Mouse (Mus musculus): ENCODE measurements around the gene Pglyrp2.
A peak's percentile ranks its signal among the peaks of the same experiment; 100 is the strongest.

Pglyrp2 gene

DNA sequence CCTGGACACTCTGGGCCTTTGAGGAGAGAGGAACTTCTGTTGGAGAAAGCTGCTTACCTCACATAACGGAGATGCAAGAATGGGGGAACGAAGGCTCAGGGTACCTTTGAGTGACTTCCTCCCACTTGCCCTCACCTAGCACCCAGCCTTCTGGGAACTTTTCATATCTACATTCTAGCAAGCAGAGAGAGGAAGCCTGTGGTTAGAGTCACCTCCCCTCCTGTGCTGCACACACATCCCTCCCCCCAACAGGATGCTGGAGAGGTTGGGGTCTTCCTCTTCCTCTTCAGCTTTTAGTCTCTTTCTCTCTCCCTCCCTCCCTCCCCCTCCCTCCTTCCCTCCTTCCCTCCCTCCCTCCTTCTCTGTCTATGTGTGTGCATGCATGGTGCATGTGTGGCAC, at the start of gene Pglyrp2:
Gene Pglyrp2 (minus strand): TSS at position 134 of the 400 bp plus-strand sequence.
- DNase-seq (ENCODE audit: low spot score in 2 of 2), result peak; percentile 84 to 87

DNA sequence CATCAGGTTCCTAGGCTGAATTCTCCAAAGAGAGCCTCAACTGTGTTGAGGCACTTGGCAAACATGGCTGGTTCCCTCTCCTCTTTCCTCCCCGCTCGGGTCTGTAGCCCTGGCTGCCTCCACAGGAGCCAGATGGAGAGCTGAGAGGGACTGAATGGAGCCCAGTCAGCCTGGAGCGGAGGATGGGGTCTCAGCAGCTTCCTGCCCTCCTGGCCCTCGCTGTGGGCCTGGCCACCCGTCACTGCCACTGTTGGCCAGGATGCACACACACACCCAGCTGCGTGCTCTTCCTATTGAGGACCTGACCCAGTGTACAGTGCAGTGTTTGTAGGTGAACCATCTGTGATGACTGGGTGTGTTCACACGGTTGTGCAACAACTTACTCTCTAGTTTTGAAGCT, 48.2 kb upstream of the Pglyrp2 start:
- DNase-seq (ENCODE audit: low spot score in 2 of 2), result no peak

DNA sequence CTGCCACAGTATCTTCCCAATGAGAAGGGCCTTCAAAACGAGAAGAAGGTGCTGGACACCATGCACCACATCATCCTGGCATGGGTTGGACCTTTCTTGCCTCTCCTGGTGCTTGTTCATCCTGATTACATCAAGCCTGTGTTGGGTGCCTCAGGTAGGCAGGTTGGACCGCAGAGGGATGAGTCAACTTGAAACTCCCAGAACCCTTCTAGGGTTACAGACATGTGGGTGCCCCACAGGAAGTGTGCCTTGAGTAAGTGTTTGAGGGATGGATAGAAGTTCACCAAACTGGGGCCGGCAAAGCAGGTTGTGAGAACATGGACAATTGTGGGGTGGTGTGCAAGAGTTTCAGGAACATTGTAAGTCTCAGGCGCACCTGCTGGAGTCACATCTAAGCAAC, 46.8 kb upstream of the Pglyrp2 start:
- DNase-seq (ENCODE audit: low spot score in 2 of 2), result no peak

DNA sequence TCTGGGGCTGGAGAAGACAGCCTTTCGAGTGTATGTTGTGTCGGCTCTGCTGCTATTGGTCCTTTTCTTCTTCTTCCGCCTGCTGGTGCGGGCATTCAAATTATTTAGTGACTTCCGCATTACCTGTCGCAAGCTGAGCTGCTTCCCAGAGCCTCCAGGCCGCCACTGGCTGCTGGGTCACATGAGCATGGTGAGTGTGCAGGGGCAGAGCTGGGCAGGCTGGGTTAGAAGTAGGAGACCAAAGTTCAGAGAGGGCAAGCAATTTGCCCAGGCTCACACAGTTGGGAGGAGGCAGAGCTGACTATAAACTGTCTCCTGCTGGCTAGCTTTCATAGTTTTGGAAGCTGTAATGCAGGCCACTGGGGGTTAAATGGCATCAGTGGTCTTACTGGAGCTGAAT, 44.5 kb upstream of the Pglyrp2 start:
- DNase-seq (ENCODE audit: low spot score in 2 of 2), result no peak

DNA sequence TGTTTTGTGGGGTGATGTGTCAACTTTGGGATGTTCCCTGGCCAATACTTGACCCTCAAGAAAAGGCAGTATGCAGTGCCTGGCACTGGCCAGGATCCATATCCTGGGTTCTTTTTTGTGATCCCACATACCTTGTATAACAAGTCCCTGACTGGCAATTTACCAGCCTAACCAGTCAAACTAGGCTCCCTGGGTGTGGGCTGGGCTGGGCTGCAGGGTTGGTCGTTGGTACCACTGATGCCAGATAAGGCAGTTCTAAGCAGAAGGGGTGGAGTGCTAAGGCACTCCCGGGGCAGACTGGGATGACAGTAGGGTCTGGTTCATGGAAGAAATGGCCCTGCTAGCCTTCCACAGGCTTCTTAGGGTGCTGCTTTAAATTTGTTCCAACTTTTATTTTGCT, 31.0 kb upstream of the Pglyrp2 start:
- DNase-seq (ENCODE audit: low spot score in 2 of 2), result peak; percentile 31 to 54

DNA sequence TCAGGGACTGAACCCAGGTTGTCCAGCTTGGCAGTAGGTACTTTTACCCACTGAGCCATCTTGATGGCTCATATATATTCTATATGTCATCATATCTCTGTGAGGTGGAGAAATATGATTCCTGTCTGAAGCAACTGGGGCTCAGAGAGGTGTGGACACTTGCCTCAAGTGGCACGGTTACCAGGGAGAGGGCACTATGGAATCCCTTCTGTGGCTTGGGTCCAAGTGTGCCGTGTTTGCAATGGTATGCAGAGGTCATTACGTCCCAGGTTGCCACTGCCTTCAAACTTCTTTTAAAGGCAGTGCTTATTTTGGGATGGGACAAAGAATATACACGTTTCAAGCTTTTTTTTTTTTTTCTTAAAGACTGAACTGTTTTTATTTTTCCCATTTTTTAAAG, 30.2 kb upstream of the Pglyrp2 start:
- DNase-seq (ENCODE audit: low spot score in 2 of 2), result no peak

DNA sequence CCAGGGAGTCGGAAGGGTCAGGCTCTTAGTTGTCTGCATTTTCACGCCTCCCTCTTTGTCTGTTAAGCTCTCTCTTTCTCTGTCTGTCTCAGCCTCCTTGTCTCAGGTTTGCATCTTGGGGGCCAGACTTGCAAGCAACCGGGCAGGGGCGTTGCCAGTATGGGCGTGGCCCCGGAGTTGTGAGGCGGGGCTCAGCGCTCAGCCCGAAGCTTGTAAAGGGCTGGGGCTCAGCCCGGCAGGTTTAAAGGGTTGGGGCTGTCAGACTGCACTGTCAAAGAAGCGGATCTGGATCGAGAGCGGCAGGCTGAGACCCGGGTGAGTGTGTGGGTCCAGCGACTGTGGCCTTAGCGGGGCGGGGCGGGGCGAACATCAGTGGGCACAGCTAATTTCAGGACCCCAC, 28.5 kb upstream of the Pglyrp2 start, which contains the start of gene Cyp4f39:
Gene Cyp4f39 (plus strand): TSS at position 242 of the 400 bp plus-strand sequence.
- DNase-seq (ENCODE audit: low spot score in 2 of 2), result peak; percentile 29 to 32

DNA sequence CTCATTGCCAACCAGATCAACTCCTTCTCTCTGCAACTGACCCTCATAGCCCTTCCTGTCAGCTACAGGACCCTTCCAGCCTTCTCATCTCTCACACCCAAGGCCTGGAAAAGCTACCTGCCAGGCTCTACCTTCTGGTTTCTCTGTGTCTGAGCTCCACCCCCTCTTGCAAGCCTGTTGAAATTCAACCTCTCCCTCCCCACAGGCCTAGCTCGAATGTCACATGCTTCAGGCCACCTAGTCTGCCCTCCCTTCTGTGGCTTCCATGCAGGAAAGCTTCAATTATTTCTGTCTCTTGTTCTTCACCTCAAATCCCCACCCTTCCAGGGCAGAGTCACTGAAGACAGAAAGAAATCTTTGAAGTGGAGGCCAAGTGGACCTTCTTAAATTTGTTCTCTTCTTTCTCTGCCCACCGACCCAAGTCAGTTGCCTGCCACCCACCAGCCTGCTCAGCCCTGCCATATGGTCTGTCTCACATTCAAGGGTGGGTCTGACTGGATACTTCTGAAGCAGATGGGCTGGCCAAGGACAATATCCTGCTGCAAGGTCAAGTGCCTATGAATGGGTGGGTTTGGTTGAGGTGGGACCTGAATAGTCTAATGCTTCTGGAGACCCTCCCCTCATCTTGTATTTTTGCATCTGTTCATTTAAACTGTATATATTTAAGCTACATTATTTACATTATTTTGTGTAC, 27.0 kb upstream of the Pglyrp2 start:
- DNase-seq (ENCODE audit: low spot score in 2 of 2), result no peak

DNA sequence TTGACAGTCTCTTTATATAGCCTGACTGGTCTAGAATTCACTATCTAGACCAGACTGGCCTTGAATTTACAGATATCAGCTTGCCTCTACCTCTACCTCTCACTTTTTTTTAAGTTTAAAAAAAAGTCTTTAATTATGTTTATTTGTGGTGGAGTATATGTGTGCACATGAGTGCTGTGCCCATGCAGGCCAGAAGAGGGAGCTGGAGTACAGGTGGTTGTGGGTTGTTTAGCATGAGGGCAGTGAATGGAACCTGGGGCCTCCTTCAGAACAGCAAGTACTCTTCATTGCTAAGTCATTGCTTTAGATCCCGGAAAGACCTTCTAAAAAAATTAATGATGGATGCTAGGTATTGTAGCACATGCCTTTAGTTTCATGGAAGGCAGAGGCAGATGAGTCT, 25.1 kb upstream of the Pglyrp2 start:
- DNase-seq (ENCODE audit: low spot score in 2 of 2), result no peak

DNA sequence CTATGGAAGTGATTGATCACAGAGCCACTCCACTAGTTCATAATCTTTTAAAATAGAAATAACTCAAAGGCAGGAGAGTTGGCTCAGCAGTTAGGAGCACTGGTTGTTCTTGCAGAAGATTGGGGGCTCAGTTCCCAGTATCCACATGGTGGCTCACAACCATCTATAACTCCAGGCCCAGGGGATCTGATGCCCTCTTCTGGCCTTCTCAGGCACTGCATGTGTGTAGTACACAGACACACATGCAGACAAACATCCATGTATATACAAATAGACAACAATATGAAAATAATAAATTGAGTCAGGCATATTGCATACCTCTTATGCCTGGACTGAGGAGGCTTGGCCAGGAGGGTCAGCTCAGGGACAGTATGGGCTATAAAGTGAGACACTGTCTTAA, 23.2 kb upstream of the Pglyrp2 start:
- no peak for DNase-seq (ENCODE audit: low spot score in 2 of 2)

DNA sequence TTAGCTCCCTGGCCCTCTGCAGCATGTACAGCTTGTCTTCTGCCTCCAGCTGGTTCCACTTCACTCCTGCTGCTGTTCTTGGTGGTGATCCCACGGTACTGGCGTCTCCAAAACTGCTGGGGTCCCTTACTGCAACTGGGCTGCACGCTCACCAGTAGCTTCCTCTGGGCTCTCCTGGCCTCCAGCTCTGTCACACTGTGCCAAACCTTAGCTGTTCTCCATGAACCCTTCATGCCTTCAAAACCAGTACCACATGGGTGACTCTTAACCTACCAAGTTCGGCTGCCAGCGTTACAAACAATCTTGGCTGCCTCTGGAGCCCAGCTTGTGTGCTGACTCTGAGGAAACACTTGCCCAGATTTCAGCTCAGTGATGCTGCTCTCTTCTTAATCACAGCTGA, 21.0 kb upstream of the Pglyrp2 start:
- no peak for DNase-seq (ENCODE audit: low spot score in 2 of 2)

DNA sequence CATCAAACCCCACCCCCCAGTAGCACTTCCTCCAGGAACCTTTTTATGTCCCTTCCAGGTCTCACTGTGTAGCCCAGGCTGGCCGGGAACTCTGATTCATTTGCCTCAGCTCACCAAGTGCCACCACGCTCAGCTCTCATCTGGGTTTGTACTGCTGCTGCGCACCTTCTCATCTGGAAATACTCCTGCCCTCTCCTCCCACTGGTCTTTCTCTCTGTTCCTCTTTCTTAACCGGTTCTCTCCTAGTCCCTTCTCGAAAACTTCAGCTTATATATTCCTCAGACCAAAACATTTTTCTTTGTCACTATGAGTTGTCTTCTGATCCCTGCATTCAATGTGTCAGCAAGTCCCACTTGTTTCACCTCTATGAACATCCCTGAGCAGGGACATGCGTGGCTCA, 19.3 kb upstream of the Pglyrp2 start:
- DNase-seq (ENCODE audit: low spot score in 2 of 2), result no peak

DNA sequence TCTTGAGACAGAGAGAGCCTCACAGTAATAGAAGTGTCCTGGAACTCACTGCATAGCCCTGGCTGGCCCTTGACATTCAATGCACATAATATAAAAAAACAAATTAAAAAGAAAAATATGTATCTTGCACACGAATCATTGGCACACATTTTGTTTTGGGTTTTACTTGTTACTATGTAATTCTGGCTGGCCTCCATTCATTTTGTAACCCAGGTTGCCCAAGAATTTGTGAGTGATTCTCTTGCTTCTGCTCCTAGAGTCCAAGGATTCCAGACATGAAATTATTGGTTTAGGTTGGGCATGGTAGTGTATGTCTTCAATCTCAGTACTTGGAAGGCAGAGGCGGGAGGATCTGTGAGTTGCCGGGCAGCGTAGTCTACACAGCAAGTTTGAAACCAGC, 13.1 kb upstream of the Pglyrp2 start:
- no peak for DNase-seq (ENCODE audit: low spot score in 2 of 2)

DNA sequence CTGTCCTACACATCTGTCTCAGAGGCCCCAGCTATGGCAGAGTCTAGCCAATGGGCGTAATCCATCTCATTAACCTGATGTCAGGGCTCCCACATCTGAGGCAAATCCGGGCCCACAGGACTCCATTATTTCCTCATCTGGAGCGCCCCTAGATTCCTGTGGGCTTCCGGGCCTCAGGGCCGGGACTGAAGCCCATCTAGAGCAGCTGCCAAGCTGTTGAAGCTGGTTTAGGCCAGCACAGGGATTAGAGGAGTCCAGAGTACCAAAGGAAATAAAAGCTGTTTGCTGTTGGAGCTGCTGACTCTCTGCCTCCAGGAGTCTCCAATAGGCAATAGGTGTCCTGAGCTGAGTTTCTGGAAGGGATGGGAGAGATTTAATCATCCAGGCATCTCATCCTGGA, 11.2 kb upstream of the Pglyrp2 start:
- no peak for DNase-seq (ENCODE audit: low spot score in 2 of 2)

DNA sequence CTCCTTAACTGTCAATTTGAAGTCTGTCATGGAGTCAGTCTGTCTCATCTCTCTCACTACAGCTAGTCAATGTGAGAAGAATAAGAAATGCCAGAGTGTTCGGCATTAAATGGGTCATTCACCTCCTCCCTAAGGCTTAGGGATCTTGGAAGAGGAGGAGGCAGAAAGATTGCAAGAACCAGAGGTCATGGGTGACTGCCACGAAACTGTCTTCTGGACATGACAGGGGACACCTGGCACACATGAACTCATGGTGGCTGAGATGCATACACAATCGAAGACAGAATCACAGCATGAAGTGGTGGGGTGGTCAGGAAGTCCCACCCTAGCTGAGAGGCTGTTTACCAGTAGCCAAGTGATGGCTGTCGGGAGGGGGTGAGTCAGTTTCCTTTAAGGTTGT, 10.4 kb upstream of the Pglyrp2 start:
- no peak for DNase-seq (ENCODE audit: low spot score in 2 of 2)

DNA sequence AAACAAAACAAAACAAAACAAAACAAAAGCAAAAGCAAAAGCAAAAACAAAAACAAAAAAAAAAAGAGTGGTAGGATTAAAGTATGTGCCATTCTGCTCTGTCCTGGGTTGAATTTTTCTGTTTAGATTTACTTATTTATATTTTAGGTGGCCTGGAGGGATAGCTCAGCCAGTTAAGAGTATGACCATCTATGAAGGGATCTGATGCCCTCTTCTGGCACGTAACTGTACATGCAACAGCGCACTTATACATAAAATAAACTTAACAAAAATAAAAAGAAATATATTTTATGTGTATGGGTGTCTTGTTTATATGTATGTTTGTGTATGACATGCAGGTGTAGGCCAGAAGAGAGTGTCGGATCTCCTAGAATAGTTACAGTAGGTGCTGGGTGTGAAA, 8.0 kb upstream of the Pglyrp2 start:
- peak in 1 of 2 experiments; percentile 24 for DNase-seq (ENCODE audit: low spot score in 2 of 2)

DNA sequence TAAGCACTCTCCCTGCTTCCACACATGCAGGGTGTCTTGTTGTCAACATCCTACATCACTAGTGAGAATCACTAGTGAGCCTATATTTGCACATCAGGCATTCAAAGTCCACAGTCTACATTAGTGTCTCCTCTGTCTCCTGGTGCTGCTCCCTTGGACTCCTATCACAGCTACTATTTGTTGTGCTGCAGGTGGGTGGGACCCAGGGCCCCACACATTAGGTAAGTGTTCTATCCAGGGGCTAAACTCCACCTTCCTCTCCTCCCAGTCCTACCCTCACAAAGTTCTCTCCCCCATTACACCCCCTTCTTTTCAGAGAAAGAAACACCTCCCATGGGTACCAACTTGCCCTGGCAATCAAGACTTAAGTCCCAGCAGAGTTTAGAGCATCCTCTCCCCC, 2.6 kb upstream of the Pglyrp2 start:
- no peak for DNase-seq (ENCODE audit: low spot score in 2 of 2)

DNA sequence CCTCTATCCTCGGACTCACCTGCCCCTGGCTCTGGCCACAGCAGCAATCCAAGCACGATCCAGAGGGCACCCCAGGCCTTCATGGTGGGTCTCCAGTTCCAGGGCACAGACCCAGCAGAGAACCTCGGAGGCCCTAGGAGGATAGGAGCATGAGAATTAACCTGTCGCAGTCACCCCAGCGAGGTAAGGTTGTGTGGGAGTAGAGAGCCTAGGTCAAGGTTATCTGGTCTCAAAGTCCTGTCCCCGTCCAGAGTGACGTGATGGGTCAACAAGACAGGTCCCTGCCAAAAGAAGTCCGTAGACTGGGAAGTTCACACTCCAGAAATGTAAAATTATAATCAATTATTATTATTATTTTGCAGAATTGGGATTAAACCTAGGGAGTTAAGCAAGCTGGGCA, 3.2 kb downstream of the Pglyrp2 start:
- DNase-seq (ENCODE audit: low spot score in 2 of 2), result no peak

DNA sequence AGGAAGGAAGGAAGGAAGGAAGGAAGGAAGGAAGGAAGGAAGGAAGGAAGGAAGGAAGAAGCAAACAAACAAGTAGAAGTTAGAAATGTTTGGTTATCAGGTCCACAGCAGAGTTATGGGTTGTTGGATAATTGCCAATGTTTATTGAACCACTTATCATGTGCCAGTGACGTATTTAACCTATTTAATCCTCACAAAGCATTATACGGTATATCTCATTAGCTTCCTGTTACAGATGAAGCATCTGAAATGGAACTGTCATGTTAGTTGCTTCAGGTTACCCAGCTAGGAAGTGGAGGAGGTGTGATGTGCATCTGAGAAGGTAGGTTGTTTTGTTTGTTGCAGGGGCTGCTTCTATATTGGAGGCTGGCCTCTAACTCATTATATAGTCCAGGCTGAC, 4.0 kb downstream of the Pglyrp2 start:
- DNase-seq (ENCODE audit: low spot score in 2 of 2), result no peak

DNA sequence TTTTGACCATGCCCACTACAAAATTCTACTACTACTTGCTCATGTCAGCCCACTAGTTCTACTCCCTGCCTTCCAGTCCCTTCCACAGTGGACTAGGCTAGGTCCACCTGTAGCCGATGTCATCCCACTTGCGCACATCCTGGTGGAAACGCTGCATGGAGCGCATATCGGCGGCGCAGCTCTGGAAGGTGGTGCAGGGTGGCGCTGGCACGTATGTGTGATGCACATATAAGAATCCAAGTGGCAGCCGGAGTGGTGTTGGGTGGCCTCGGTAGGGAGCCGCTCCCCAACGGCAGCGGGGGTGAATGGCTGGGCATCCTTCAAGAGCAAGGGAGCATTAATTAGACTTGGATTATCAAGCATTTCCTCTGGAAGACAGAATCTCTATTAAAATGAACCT, 7.2 kb downstream of the Pglyrp2 start:
- DNase-seq (ENCODE audit: low spot score in 2 of 2), result no peak

DNA sequence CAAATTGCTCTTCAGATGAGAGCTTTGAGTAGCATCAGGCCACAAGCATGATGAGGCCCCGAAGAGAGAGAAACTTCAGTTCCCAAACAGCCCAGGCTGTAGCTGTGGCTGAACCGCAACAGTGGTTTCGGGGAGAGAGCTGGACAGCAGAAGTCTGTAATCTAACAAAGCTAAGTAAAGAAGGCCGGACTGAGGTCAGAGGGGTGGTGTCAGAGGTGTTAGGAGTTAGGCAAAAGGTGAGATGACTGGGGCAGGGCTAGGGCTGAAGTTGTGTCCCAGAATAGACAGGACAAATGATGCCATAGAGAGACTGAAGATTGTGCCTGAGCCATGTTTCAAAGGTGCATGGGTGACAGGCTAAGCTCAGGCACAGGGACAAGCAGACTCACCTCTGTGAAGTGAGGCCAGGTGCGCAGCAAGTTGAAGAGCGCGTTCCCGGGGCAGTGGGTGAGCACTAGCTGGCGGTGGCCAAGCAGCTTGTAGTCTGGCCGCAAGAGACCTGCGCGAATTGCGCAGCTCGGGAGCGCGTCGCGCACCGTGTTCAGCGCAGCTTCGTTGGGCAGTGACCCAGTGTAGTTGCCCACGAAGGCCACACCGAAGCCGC, 8.4 kb downstream of the Pglyrp2 start:
- no peak for DNase-seq (ENCODE audit: low spot score in 2 of 2)

DNA sequence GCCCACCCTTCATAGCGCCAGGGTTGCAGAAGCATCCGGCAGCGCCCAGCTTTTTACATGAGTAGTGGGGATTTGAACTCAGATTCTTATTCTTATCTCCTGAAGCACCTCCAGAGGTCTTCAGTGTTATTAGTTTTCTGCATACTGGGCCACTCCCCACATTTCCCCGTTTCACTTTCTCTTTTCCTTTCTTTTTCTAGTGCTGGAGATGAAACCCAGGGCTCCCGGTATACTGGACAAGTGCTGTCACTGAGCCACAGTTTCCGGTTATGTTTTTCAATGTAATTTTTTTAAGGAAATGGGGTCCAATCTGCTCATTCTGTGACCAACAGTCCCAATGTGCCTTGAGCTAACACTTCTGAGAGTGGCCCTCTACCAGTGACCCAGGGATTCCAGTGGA, 12.1 kb downstream of the Pglyrp2 start:
- no peak for DNase-seq (ENCODE audit: low spot score in 2 of 2)

DNA sequence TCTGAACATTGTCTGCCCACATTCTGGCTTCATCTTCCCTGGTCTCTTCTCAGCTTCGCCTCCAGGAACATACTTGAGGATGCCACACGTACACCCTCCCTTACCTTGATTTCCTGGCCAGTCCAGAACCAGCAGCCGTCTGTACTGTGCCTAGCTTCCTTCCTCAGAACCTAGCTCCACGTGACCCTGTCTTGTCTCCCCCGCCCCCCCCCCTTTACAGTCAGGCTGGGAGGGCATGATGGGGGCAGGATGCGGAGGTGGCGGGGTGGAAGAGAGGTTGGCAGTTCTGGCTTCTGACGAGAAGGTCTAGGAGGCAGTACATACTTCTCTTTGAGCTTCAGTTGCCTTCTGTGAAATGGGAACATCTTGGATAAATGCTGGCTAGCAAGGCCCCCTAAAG, 20.6 kb downstream of the Pglyrp2 start, which contains the start of gene Rasal3:
Gene Rasal3 (minus strand): TSS at position 167 of the 400 bp plus-strand sequence.
- DNase-seq (ENCODE audit: low spot score in 2 of 2), result peak; percentile 71 to 72

DNA sequence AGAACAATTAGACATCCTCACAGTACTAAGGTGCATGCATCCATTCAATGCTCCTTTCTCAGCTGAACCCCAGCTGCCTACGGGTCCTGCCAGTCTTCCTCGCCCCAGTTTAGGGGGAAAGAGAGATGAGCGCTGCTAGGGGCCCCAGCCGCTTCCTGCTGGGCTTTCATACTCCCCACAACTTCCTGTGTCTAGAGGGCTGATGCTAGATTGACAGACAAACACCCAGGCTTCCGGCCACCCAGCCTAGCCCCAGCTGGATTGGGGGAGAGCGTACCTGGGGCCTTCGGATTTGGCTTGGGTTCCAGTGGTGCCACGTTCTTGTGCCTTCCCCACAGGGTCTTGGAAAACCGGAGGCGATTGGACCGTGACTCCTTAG, 21.2 kb downstream of the Pglyrp2 start:
- peak; percentile 76 to 78 for DNase-seq (ENCODE audit: low spot score in 2 of 2)

Data from spleen, postnatal 36 days (tissue).